Mouse (Mus musculus): ENCODE measurements around the gene Ltbp1.

Ltbp1 gene

GRCm38 (mm10) chr17:75244148-75244547 lies 238.8 kb downstream of the Ltbp1 start:
- no peak for DNase-seq

- DNase-seq: no peak
Measured at GRCm38 (mm10) chr17:75245085-75245484, 239.7 kb downstream of the Ltbp1 start.

- no peak for DNase-seq
Measured at GRCm38 (mm10) chr17:75248632-75249031, 243.3 kb downstream of the Ltbp1 start.

GRCm38 (mm10) chr17:75250571-75250970 lies 245.2 kb downstream of the Ltbp1 start:
- DNase-seq: no peak

GRCm38 (mm10) chr17:75251094-75251493 lies 245.7 kb downstream of the Ltbp1 start:
- no peak for DNase-seq

GRCm38 (mm10) chr17:75252540-75252939 lies 247.2 kb downstream of the Ltbp1 start:
- no peak for DNase-seq

GRCm38 (mm10) chr17:75254909-75255308 lies 249.5 kb downstream of the Ltbp1 start:
- no peak for DNase-seq

- no peak for DNase-seq
Measured at GRCm38 (mm10) chr17:75255967-75256366, 250.6 kb downstream of the Ltbp1 start.

- DNase-seq: no peak
Measured at GRCm38 (mm10) chr17:75258427-75258826, 253.1 kb downstream of the Ltbp1 start.

GRCm38 (mm10) chr17:75263336-75263990 lies 258.1 kb downstream of the Ltbp1 start:
- no peak for DNase-seq

- peak; percentile 41 for DNase-seq
Measured at GRCm38 (mm10) chr17:75268506-75268905, 263.1 kb downstream of the Ltbp1 start.

GRCm38 (mm10) chr17:75272446-75272845 lies 267.1 kb downstream of the Ltbp1 start:
- DNase-seq: no peak

- no peak for DNase-seq
Measured at GRCm38 (mm10) chr17:75273272-75273671, 267.9 kb downstream of the Ltbp1 start.

GRCm38 (mm10) chr17:75275302-75275701 lies 269.9 kb downstream of the Ltbp1 start:
- DNase-seq: no peak

- DNase-seq: no peak
Measured at GRCm38 (mm10) chr17:75278106-75278505, 272.7 kb downstream of the Ltbp1 start.

GRCm38 (mm10) chr17:75278561-75278960 lies 273.2 kb downstream of the Ltbp1 start:
- no peak for DNase-seq

GRCm38 (mm10) chr17:75281345-75281744 lies 276.0 kb downstream of the Ltbp1 start:
- peak; percentile 25 for DNase-seq

- DNase-seq: no peak
Measured at GRCm38 (mm10) chr17:75284876-75285708, 279.7 kb downstream of the Ltbp1 start.

GRCm38 (mm10) chr17:75292986-75293385 lies 287.6 kb downstream of the Ltbp1 start:
- no peak for DNase-seq

GRCm38 (mm10) chr17:75293725-75294124 lies 288.4 kb downstream of the Ltbp1 start:
- DNase-seq: peak; percentile 6

- DNase-seq: no peak
Measured at GRCm38 (mm10) chr17:75300908-75301307, 295.5 kb downstream of the Ltbp1 start.

- DNase-seq: no peak
Measured at GRCm38 (mm10) chr17:75304807-75305420, 299.5 kb downstream of the Ltbp1 start.

- no peak for DNase-seq
Measured at GRCm38 (mm10) chr17:75305714-75306113, 300.3 kb downstream of the Ltbp1 start.

Data from lung, postnatal 10 days (tissue).